Mouse (Mus musculus) adrenal gland, postnatal 36 days (tissue): ENCODE results near the gene Figla. TPM values are rescaled to one million over a fixed set of nuclear protein-coding genes. Genes with fewer than 3 reads are reported as not detected.
"Not testable (repeated sequence)": the region's sequence is repeated elsewhere in the genome, so short reads cannot be mapped to it uniquely, and the experiment has no call there.

Source experiments
- DNase-seq, 2 experiments: peaks; one replicate each; pipeline ENCODE4 v3.0.0; 2021; ENCODE audit warnings: mixed read lengths in 1 of 2
- long read RNA-seq, 2 experiments: library from polyadenylated mRNA; stranded (forward); transcript quantifications; one replicate each; pipeline ENCODE4 v2.0.0; 2021; ENCODE audit warnings: borderline sequencing depth in 2 of 2
- total RNA-seq, 2 experiments: library from RNA; stranded (reverse); gene quantifications; 2 replicates each; pipeline ENCODE4 v1.2.3; 2021

Figla gene
- total RNA-seq = not detected
- long read RNA-seq, experiment 1 = 0 reads
- long read RNA-seq, experiment 2 = 0 reads

GRCm38 (mm10) chr6:86015871-86016270 lies at the start of gene Figla:
TSS of gene Figla (plus strand) at chr6:86016171.
- DNase-seq = no peak

DNA sequence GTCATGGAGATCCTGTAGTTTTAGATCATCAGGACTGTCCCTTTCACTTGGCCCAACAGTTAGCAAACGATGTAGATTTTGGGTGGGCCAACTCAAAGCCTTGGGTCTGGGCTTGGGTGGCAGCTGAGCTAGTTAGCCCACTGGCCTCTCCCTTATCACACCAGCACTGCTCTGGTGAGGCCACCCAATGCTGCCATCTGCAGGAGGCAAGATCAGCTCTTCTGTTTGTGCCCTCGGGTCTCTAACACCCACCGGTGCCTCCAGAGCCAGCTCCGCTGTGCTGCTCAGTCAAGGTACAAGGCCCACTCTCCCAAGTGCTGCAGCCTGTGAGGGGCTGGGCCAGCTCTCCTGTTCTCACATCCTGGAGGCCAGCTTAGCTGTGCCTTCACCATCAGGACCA lies 49.3 kb upstream of the Figla start:
- DNase-seq = no peak

DNA sequence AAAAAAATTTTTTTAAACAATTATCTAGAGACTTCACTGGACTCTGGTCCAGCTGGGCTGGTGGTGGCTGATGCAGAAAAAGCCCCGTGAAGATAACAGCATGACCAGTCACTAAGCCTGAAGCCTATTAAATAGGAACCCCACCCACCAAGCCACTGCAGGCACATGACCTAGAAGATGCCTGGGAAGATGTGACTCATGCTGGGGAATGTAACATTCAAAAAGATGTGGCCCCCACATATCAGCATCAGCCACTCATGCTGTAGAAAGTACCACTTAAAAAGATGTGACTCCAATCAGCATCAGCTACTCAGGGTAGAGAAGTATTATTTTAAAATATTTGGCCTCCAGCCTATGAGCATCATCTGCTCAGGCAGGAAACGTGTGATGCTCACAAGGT lies 46.1 kb upstream of the Figla start:
- no peak for DNase-seq

DNA sequence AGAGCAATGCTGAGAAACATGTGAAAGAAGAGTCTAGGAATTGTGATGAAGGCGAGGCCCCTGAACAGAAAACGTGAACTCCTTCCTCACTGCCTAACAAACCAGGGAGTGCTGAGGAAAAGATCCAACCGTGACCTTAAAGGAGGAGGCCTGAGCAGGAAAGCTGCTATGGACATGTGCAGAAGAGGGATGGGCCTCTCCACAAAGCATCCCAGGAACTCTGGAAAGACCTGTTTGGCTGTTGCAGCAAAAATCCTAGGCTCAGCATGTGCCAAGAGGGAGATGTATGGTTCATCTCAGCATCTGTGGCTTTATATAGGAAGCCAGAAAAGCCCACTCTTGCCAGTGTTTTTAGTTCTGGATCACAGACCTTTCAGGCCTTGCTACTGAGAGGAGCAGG lies 43.3 kb upstream of the Figla start:
- no peak for DNase-seq

GRCm38 (mm10) chr6:85973336-85973735 lies 42.6 kb upstream of the Figla start:
- DNase-seq = no peak

GRCm38 (mm10) chr6:85974941-85975617 lies 40.9 kb upstream of the Figla start:
- no peak for DNase-seq

- no peak for DNase-seq
These were observed 40.2 kb upstream of the Figla start for GRCm38 (mm10) chr6:85975761-85976160.

DNA sequence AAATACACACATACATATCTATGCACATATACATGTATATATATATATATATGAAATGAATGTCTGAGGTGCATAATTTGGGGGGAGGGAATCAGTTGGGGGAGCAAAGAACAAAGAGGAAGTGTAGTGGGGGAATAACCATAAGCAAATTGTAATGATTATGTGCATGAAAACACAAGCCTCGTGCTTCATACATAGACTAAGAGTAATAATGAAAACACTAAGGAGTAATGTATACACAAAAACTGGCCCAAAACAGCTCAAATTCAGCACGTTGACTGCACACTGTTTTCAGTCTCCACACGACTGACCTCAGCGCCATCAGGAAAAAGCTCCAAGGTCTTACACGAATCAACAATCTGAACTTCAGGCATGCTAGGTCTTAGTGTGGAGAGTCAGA lies 39.7 kb upstream of the Figla start:
- no peak for DNase-seq

DNA sequence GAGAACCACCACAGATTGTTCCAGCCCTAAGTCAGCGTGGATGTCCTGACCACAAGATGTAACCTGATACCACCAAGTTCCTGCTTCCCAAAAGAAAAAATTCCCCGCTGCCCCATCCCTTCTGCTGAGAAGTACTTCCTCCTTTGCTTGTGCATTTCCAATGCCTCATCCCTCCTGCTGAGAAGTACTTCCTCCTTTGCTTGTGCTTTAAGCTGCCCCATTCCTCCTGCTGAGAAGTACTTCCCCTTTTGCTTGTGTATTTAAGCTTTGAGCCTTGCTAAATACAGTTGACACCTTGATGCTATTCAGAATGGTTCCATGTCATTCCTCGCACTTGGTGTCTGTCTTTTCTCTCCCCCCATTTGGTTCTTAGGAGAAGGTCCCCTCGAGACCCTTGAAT lies 37.2 kb upstream of the Figla start:
- DNase-seq = not testable (repeated sequence)

GRCm38 (mm10) chr6:85984351-85984750 lies 31.6 kb upstream of the Figla start:
- DNase-seq = no peak

- not testable (repeated sequence) for DNase-seq
These were observed 26.4 kb upstream of the Figla start for GRCm38 (mm10) chr6:85989570-85989969.

GRCm38 (mm10) chr6:85990774-85991173 lies 25.2 kb upstream of the Figla start:
- DNase-seq = not testable (repeated sequence)

DNA sequence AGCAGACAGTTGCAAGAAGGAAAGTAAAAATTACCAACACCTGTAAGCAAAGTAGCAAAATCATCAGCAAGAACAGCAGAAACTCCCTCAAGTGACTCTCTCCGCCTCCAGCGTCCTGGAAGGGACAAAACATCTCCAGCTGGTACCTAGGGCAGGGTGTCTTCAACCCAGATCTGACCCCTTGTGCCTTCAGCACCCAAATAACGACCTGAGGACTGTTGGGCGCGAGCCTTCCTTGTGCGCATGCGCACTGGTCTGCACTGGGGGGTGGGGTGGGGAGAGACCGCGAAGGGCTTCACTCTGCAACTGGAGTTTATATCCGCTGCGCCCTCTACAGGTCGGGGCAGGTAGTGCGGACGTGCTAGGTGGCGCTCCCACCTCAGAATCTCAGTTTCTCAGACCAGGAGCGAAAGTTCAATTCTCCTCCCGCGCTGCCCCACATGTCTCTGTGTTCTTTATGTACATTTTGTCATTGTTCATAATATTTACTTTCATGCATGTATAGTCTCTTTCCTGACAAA lies 12.5 kb upstream of the Figla start:
- peak in 1 of 2 experiments; percentile 27 for DNase-seq

- DNase-seq = peak; percentile 76 to 85
These were observed 11.5 kb upstream of the Figla start for GRCm38 (mm10) chr6:86004271-86005148.

- DNase-seq = peak; percentile 53 to 69
These were observed 6.0 kb upstream of the Figla start for GRCm38 (mm10) chr6:86009980-86010379.

GRCm38 (mm10) chr6:86014812-86015211 lies 1.2 kb upstream of the Figla start:
- peak; percentile 9 to 24 for DNase-seq

DNA sequence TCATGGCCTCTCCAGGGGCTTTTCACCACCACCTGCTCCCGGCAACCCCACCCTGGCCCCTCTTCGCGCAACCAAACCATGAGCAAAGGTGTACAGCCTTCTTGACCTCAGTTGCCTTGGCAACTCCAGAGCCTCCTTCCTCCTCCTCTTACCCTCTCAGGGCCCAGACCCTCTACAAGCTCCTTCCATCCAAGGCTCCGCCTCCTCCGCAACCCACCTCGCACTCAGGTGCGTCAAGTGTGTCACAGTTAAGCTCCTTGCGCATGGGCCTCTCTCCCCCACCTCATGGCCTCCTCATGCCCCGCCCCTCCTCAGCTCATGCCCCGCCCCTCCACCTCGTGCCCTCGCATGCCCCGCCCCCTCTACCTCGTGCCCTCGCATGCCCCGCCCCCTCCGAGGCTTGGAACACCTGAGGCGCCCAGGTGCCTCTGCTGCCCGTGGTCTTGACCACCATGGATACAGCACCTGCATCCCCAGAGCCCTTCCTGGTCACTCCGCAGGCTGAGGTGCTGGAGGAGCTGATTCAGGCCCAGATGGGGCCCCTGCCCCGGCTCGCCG lies 901 bp downstream of the Figla start:
- DNase-seq = no peak

GRCm38 (mm10) chr6:86019415-86020237 lies 3.7 kb downstream of the Figla start:
- DNase-seq = no peak

DNA sequence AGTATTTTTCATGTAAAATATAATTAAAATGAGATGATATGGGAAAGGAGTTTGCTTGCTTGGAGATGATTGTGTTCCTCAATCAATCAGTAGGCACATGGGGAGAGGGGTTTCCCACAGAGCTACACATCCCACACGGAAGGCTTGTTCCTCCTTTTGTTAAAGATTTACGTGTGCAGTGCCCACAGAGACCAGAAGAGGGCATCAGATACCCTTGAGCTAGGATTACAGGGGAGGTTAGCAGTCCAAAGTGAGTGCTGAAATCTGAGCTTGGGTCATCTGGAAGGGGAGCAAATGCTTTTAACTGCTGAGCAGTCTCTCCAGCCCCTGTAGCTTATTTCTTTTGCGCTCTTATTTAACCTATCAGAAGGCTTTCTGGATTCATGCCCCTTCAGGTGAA lies 5.0 kb downstream of the Figla start:
- peak; percentile 36 to 41 for DNase-seq

GRCm38 (mm10) chr6:86026632-86027292 lies 10.8 kb downstream of the Figla start:
- no peak for DNase-seq

DNA sequence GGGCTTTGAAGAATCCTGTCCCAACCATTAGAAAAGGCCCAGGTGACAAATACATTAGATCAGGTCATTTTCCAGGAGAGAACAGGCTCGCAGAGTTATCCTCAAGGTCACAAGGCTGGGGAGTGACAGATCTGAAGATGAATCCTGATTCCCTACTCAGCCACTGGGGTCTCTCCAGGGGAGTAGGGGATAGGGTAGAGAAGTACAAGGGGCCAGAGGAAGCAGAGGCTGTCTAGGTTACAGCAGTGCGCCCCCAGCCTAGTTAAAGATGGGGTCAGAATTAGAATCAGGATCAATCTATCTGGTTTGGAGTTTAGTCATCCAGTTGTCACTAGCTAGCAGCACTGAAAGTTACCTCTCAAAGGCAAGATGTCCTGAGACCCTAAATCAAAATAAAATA lies 12.2 kb downstream of the Figla start:
- no peak for DNase-seq
